Mouse (Mus musculus) CH12.LX (cell line): ENCODE results near the gene Snx21. TPM values are rescaled to one million over a fixed set of nuclear protein-coding genes. Genes with fewer than 3 reads are reported as not detected.

Source experiments
- DNase-seq: peaks from one replicate; pipeline ENCODE4 v3.0.0-alpha.2; 2013; ENCODE audit errors: extremely low read depth
- H3K27ac ChIP-seq: 2 replicates; pipeline ENCODE4 v1.5.1; 2012; ENCODE audit warnings: low read depth, mild to moderate bottlenecking, control low read depth, moderate library complexity; ENCODE audit not compliant: insufficient read depth
- H3K27me3 ChIP-seq: replicated peaks from 2 replicates; pipeline ENCODE3; 2012; ENCODE audit warnings: inconsistent platforms
- H3K36me3 ChIP-seq, 2 experiments: replicated peaks in 1 of 2; 2 replicates each; pipeline versions ENCODE3 to v1.6.1; 2012; ENCODE audit warnings: inconsistent platforms in 1 of 2, low read length in 1 of 2, mild to moderate bottlenecking in 1 of 2, mixed read lengths in 1 of 2, moderate library complexity in 1 of 2; ENCODE audit not compliant: control insufficient read depth in 1 of 2, insufficient read depth in 1 of 2
- H3K4me1 ChIP-seq, 2 experiments: 2 replicates each; pipeline ENCODE4 v1.6.1; 2012; ENCODE audit warnings: inconsistent platforms in 1 of 2, moderate library complexity in 1 of 2; ENCODE audit not compliant: insufficient read depth in 2 of 2, control insufficient read depth in 1 of 2
- H3K4me2 ChIP-seq: 2 replicates; pipeline ENCODE4 v1.6.1; 2012; ENCODE audit warnings: low read depth, mild to moderate bottlenecking, control low read depth; ENCODE audit not compliant: poor library complexity, insufficient read depth, severe bottlenecking
- H3K4me3 ChIP-seq, 3 experiments: fragments of 150-350 bp in 1 of 3; sonication (generic) in 1 of 3; replicated peaks in 1 of 3; 2 replicates each; pipeline versions ENCODE3 to v1.5.1; 2011 to 2012; ENCODE audit warnings: low read depth in 2 of 3, low read length in 2 of 3, mild to moderate bottlenecking in 2 of 3, moderate library complexity in 2 of 3, control low read depth in 1 of 3, improper control_type of control experiment in 1 of 3, inconsistent platforms in 1 of 3, mixed read lengths in 1 of 3; ENCODE audit not compliant: poor library complexity in 1 of 3
- H3K79me2 ChIP-seq: replicated peaks from 2 replicates; pipeline ENCODE4 v1.6.1; 2012; ENCODE audit warnings: mild to moderate bottlenecking, moderate library complexity; ENCODE audit not compliant: control insufficient read depth, poor library complexity, insufficient read depth, severe bottlenecking; ENCODE audit errors: extremely low read depth
- H3K9ac ChIP-seq: 2 replicates; pipeline ENCODE4 v1.6.1; 2012; ENCODE audit warnings: low read depth, mild to moderate bottlenecking, control low read depth, moderate library complexity; ENCODE audit not compliant: insufficient read depth
- H3K9me3 ChIP-seq: replicated peaks from 2 replicates; pipeline ENCODE3; 2012; ENCODE audit warnings: low read length, inconsistent platforms, mixed read lengths
- CHD1 ChIP-seq: IDR thresholded peaks from 2 replicates; pipeline ENCODE4 v1.6.1; 2012; ENCODE audit warnings: low read depth, low read length, improper control_type of control experiment, inconsistent platforms
- CHD2 ChIP-seq: IDR thresholded peaks from 2 replicates; pipeline ENCODE4 v1.6.1; 2011; ENCODE audit warnings: low read length, improper control_type of control experiment
- CTCF ChIP-seq, 2 experiments: IDR thresholded peaks in 1 of 2; conservative IDR thresholded peaks in 1 of 2; 2 replicates each; pipeline ENCODE4 v1.5.1; 2011 to 2012; ENCODE audit warnings: low read depth in 2 of 2, low read length in 2 of 2, improper control_type of control experiment in 1 of 2, inconsistent platforms in 1 of 2, mild to moderate bottlenecking in 1 of 2, moderate library complexity in 1 of 2
- E2F4 ChIP-seq: IDR thresholded peaks from 2 replicates; pipeline ENCODE4 v1.6.1; 2011; ENCODE audit warnings: low read depth, low read length, improper control_type of control experiment; ENCODE audit not compliant: insufficient replicate concordance
- ELF1 ChIP-seq: IDR thresholded peaks from 2 replicates; pipeline ENCODE4 v1.6.1; 2014; ENCODE audit warnings: low read depth, mild to moderate bottlenecking, inconsistent platforms, low read length, improper control_type of control experiment
- EP300 ChIP-seq: IDR thresholded peaks from 2 replicates; pipeline ENCODE4 v1.6.1; 2011; ENCODE audit warnings: low read length, improper control_type of control experiment
- ETS1 ChIP-seq: conservative IDR thresholded peaks from 2 replicates; pipeline ENCODE4 v1.6.1; 2012; ENCODE audit warnings: low read depth, mild to moderate bottlenecking, inconsistent platforms, low read length, improper control_type of control experiment, moderate library complexity
- GABPA ChIP-seq: IDR thresholded peaks from 2 replicates; pipeline ENCODE4 v1.6.1; 2012; ENCODE audit warnings: low read depth, low read length, improper control_type of control experiment, inconsistent platforms; ENCODE audit not compliant: insufficient replicate concordance
- HCFC1 ChIP-seq: IDR thresholded peaks from 2 replicates; pipeline ENCODE4 v1.6.1; 2012; ENCODE audit warnings: low read depth, mild to moderate bottlenecking, inconsistent platforms, low read length, improper control_type of control experiment
- IRF4 ChIP-seq: IDR thresholded peaks from 2 replicates; pipeline ENCODE4 v1.6.1; 2014; ENCODE audit warnings: low read depth, mild to moderate bottlenecking, inconsistent platforms, low read length, improper control_type of control experiment
- JUN ChIP-seq: IDR thresholded peaks from 2 replicates; pipeline ENCODE4 v1.6.1; 2011; ENCODE audit warnings: low read depth, mild to moderate bottlenecking, low read length, improper control_type of control experiment, moderate library complexity; ENCODE audit not compliant: insufficient read depth
- KAT2A ChIP-seq: IDR thresholded peaks from 2 replicates; pipeline ENCODE4 v1.6.1; 2012; ENCODE audit warnings: low read length, improper control_type of control experiment, inconsistent platforms; ENCODE audit not compliant: insufficient replicate concordance
- MAX ChIP-seq: IDR thresholded peaks from 2 replicates; pipeline ENCODE4 v1.6.1; 2011; ENCODE audit warnings: low read length, improper control_type of control experiment
- MEF2A ChIP-seq: IDR thresholded peaks from 2 replicates; pipeline ENCODE4 v1.6.1; 2014; ENCODE audit warnings: low read depth, mild to moderate bottlenecking, inconsistent platforms, low read length, improper control_type of control experiment, borderline replicate concordance
- MXI1 ChIP-seq: IDR thresholded peaks from 2 replicates; pipeline ENCODE4 v1.6.1; 2011; ENCODE audit warnings: mild to moderate bottlenecking, low read depth, low read length, improper control_type of control experiment
- PAX5 ChIP-seq: IDR thresholded peaks from 2 replicates; pipeline ENCODE4 v1.6.1; 2012; ENCODE audit warnings: low read length, inconsistent platforms, mixed read lengths
- POLR2AphosphoS2 ChIP-seq: IDR thresholded peaks from 2 replicates; pipeline ENCODE4 v1.6.1; 2011; ENCODE audit warnings: low read depth, low read length, improper control_type of control experiment
- RAD21 ChIP-seq: IDR thresholded peaks from 2 replicates; pipeline ENCODE4 v1.6.1; 2011; ENCODE audit warnings: low read depth, mild to moderate bottlenecking, low read length, improper control_type of control experiment, moderate library complexity
- TCF12 ChIP-seq: IDR thresholded peaks from 2 replicates; pipeline ENCODE4 v1.6.1; 2014; ENCODE audit warnings: low read depth, mild to moderate bottlenecking, inconsistent platforms, low read length, improper control_type of control experiment
- UBTF ChIP-seq: IDR thresholded peaks from 2 replicates; pipeline ENCODE4 v1.6.1; 2012; ENCODE audit warnings: low read depth, mild to moderate bottlenecking, inconsistent platforms, low read length, improper control_type of control experiment, moderate library complexity
- USF1 ChIP-seq: IDR thresholded peaks from 2 replicates; pipeline ENCODE4 v1.6.1; 2014; ENCODE audit warnings: low read depth, mild to moderate bottlenecking, inconsistent platforms, low read length, improper control_type of control experiment
- USF2 ChIP-seq: conservative IDR thresholded peaks from 2 replicates; pipeline ENCODE4 v1.6.1; 2011; ENCODE audit warnings: low read depth, low read length, improper control_type of control experiment
- ZKSCAN1 ChIP-seq: IDR thresholded peaks from 2 replicates; pipeline ENCODE4 v1.6.1; 2012; ENCODE audit warnings: low read depth, inconsistent platforms, low read length, improper control_type of control experiment, borderline replicate concordance
- ZMIZ1 ChIP-seq: IDR thresholded peaks from 2 replicates; pipeline ENCODE4 v1.6.1; 2012; ENCODE audit warnings: low read depth, mild to moderate bottlenecking, inconsistent platforms, low read length, improper control_type of control experiment
- dilution Hi-C: fragments of 300-500 bp; cut with MboI; formaldehyde crosslinking; loops from 2 replicates; pipeline ENCODE4 v1.14.3; 2020; ENCODE audit warnings: low sequenced_read_pairs; ENCODE audit not compliant: extremely low pct_unique_long_range_greater_than_20kb, extremely low pct_ligation_motif_present
- in situ Hi-C: fragments of 300-500 bp; cut with MboI; formaldehyde crosslinking; loops from 3 replicates; pipeline ENCODE4 v1.14.3; 2019; ENCODE audit warnings: low sequenced_read_pairs, low pct_ligation_motif_present, low pct_unique_long_range_greater_than_20kb, mixed read lengths
- polyA plus RNA-seq: library from polyadenylated mRNA; unstranded; fragments of >175 nt; gene quantifications from 2 replicates; pipeline ENCODE4 v1.2.1, GENCODE M21; 2012; ENCODE audit warnings: low read depth; ENCODE audit not compliant: insufficient read length
- total RNA-seq, 2 experiments: library from RNA; depleted of rRNA; stranded (reverse); fragments of 300-350 nt in 1 of 2; fragments of >200 nt in 1 of 2; gene quantifications; 2 replicates each; pipeline ENCODE4 v1.2.3; 2012 to 2014

Snx21 gene
- total and polyA plus RNA-seq, 3 experiments: 0.71 to 3.3 (median 1.5) TPM

DNA sequence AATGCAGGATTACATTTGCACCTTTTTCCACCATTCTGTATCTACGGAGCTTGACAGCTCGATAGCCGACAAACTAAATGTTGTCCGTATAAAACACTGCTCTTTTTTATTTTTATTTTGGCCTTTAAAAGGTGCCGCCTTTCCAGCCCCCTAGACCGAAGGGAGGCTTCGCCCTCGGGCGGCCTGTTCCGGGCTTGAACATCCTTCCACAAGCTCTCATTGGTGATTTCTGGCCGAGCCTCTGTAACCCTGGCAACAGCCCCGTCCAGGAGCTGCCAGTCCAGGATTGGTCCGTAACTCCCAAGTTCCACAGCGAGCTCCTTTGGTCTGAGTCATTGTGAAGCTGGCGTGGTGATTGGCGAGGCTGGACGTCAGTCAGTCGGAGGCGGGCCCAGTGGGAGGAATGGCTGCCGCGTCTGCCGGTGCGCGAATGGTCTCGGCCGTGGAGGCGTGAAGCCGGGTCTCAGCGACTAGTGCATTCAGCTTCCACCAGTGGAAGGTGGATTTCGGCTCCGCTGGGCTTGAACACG is 37.1 kb downstream of the Snx21 start, which contains the start of gene Zswim1 (continued):
- TF ChIP-seq ETS1 (no peak), CTCF (conservative IDR thresholded peaks at IDR 0.05 in 1 of 2, IDR thresholded peaks at IDR 0.05 in 1 of 2; ENCODE audit: low read depth in 2 of 2, low read length in 2 of 2) (0 out of 4 replicates have a peak, but pooled peaks of 1 of the 2 experiments have one; percentile 4)
- TF ChIP-seq, all 38 proteins: peak for 18

DNA sequence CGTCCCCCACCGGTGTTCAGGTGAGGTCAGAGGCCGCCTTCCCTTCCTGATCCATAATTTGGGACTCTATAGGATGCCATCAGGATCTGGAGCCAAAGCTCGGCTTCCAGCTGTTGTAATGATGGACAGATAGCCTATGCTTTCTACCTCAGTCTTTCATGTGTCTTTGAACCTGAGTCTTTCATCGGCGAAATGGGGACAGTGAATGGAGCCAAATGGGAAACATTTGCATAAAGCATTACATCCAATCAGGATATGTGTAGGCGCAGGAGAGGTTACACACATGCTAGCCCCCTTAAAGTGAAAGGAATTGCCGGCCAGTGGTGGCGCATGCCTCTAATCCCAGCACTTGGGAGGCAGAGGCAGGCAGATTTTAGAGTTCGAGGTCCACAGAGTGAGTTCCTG is 37.6 kb downstream of the Snx21 start:
- peak overlapping the region; percentile 74 to 97 (median 89) for H3K4me3 ChIP-seq
- peak overlapping the region; percentile 37; the same call in 1 of the 2 replicates for H3K27ac ChIP-seq
- in situ Hi-C loops: no loop called here
- no peaks in the 10 kb centered on the region for H3K27me3 ChIP-seq
- H3K36me3 ChIP-seq: peaks cover 42 to 63% of the 10 kb centered on the region in 2 experiments
- peak; percentile 50 for DNase-seq
- peak overlapping the region; percentile 51 for H3K9ac ChIP-seq
- TF ChIP-seq ELF1: no peak
- TF ChIP-seq UBTF: no peak
- TF ChIP-seq USF2: no peak
- TF ChIP-seq ZKSCAN1: no peak
- no peak for TF ChIP-seq E2F4
- TF ChIP-seq, all 38 proteins: peak for 0
- peak overlapping the region; percentile 72 for H3K4me2 ChIP-seq
- dilution Hi-C loops: no loop called here
- H3K4me1 ChIP-seq: peaks cover 0 to 27% of the 10 kb centered on the region in 2 experiments; a peak in 3 of 4 replicates
- no peaks in the 10 kb centered on the region for H3K9me3 ChIP-seq
- no peaks in the 10 kb centered on the region; the same call in 1 of the 2 replicates for H3K79me2 ChIP-seq

DNA sequence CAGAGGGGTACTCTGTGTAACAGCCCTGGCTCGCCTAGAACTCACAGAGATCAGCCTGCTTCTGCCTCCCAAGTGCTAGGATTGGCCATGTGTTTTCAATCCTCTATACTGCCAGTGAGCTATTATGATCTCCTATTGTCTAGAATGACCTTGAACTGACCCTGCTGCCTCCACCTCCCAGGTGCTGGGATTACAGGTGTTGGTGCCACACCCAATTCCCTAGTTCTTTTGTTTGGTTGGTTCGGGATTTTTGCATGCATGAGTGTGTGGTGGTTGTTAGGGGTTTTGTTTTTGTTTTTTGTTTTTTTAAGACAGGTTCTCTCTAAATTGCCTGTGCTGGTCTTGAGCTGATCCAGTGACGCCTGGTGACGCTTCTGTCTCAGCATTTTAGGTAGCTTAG is 38.3 kb downstream of the Snx21 start:
- no peak overlapping the region for H3K4me3 ChIP-seq
- peak overlapping the region; percentile 35; the same call in 1 of the 2 replicates for H3K4me2 ChIP-seq
- in situ Hi-C loops (no loop called here), dilution Hi-C loops (no loop called here)
- no peak overlapping the region for H3K9ac ChIP-seq
- no peaks in the 10 kb centered on the region; the same call in 1 of the 2 replicates for H3K79me2 ChIP-seq
- H3K27me3 ChIP-seq: no peaks in the 10 kb centered on the region
- TF ChIP-seq JUN (no peak), CHD2 (no peak), HCFC1 (no peak), PAX5 (no peak), MEF2A (no peak), USF1 (no peak), GABPA (no peak), UBTF (no peak), CHD1 (no peak), KAT2A (no peak), MXI1 (no peak), POLR2AphosphoS2 (no peak), MAX (no peak), EP300 (no peak), RAD21 (no peak), TCF12 (no peak), ZMIZ1 (no peak), IRF4 (no peak)
- DNase-seq: no peak
- H3K4me1 ChIP-seq: peaks cover 0 to 33% of the 10 kb centered on the region in 2 experiments; a peak in 3 of 4 replicates
- H3K9me3 ChIP-seq: no peaks in the 10 kb centered on the region
- peaks cover 42 to 69% of the 10 kb centered on the region in 2 experiments for H3K36me3 ChIP-seq
- no peak overlapping the region for H3K27ac ChIP-seq
